Mouse (Mus musculus): ENCODE measurements around the gene Gpat3.
A peak's percentile ranks its signal among the peaks of the same experiment; 100 is the strongest.

Gene Gpat3

GRCm38 (mm10) chr5:100916416-100916815 lies 70.9 kb downstream of the Gpat3 start:
- DNase-seq = no peak

- DNase-seq = peak; percentile 28
Observed at GRCm38 (mm10) chr5:100917252-100917774, 71.8 kb downstream of the Gpat3 start.

GRCm38 (mm10) chr5:100919069-100919468 lies 73.6 kb downstream of the Gpat3 start:
- DNase-seq = no peak

- no peak for DNase-seq
Observed at GRCm38 (mm10) chr5:100929698-100930097, 84.2 kb downstream of the Gpat3 start.

GRCm38 (mm10) chr5:100943716-100944115 lies 98.2 kb downstream of the Gpat3 start:
- DNase-seq = no peak

- no peak for DNase-seq
Observed at GRCm38 (mm10) chr5:100945336-100945735, 99.8 kb downstream of the Gpat3 start.
